Mouse (Mus musculus) G1E (cell line): ENCODE results near the gene Shpk. TPM values are rescaled to one million over a fixed set of nuclear protein-coding genes. Genes with fewer than 3 reads are reported as not detected.

Source experiments
- ATAC-seq: 2 replicates; pipeline ENCODE4 v1.8.0; 2016; ENCODE audit warnings: mild to moderate bottlenecking; ENCODE audit not compliant: insufficient number of reproducible peaks, poor library complexity, low FRiP score, severe bottlenecking; ENCODE audit errors: extremely low read depth
- DNase-seq: peaks from one replicate; pipeline ENCODE4 v3.0.0; 2012; ENCODE audit warnings: low spot score
- H3K27me3 ChIP-seq: 2 replicates; pipeline ENCODE4 v1.6.1; 2012; ENCODE audit warnings: mild to moderate bottlenecking, low read length, inconsistent platforms; ENCODE audit not compliant: insufficient read depth
- H3K36me3 ChIP-seq: replicated peaks from 2 replicates; pipeline ENCODE3; 2012; ENCODE audit warnings: mild to moderate bottlenecking, inconsistent platforms
- H3K4me1 ChIP-seq: 2 replicates; pipeline ENCODE4 v1.6.1; 2012; ENCODE audit warnings: low read depth, low read length, inconsistent platforms, mixed read lengths; ENCODE audit not compliant: insufficient read depth
- H3K4me3 ChIP-seq: 2 replicates; pipeline ENCODE4 v1.5.1; 2012; ENCODE audit warnings: low read depth, mild to moderate bottlenecking, inconsistent platforms, low read length, moderate library complexity, mixed read lengths
- H3K9me3 ChIP-seq: replicated peaks from 2 replicates; pipeline ENCODE4 v1.6.1; 2012; ENCODE audit warnings: inconsistent platforms
- CTCF ChIP-seq: IDR thresholded peaks from 2 replicates; pipeline ENCODE4 v1.5.1; 2012; ENCODE audit warnings: low read depth, low read length, inconsistent platforms, mixed read lengths
- GATA1 ChIP-seq: IDR thresholded peaks from 2 replicates; pipeline ENCODE4 v1.6.1; 2012; ENCODE audit warnings: borderline replicate concordance, low read length, inconsistent platforms, mixed read lengths
- GATA2 ChIP-seq: IDR thresholded peaks from 2 replicates; pipeline ENCODE4 v1.6.1; 2012; ENCODE audit warnings: low read depth, low read length, inconsistent platforms, borderline replicate concordance
- POLR2AphosphoS5 ChIP-seq: IDR thresholded peaks from 2 replicates; pipeline ENCODE4 v1.6.1; 2012; ENCODE audit warnings: low read depth, low read length, inconsistent platforms; ENCODE audit not compliant: insufficient replicate concordance
- TAL1 ChIP-seq: conservative IDR thresholded peaks from 2 replicates; pipeline ENCODE4 v1.6.1; 2012; ENCODE audit warnings: low read depth, low read length, inconsistent platforms, mixed read lengths
- polyA plus RNA-seq: library from polyadenylated mRNA; stranded (reverse); fragments of >175 nt; gene quantifications from 2 replicates; pipeline ENCODE4 v1.2.3, GENCODE M21; 2012
- total RNA-seq, 2 experiments: library from RNA; stranded (forward) in 1 of 2; stranded (reverse) in 1 of 2; fragments of 200-1000 nt in 1 of 2; fragments of >200 nt in 1 of 2; fragmentation: Nextera tagmentation in 1 of 2; gene quantifications; 2 replicates each; pipeline ENCODE4 v1.2.3; 2014 to 2017

Gene Shpk
- total and polyA plus RNA-seq, 3 experiments, result 0.83 to 2.8 (median 2.1) TPM

DNA sequence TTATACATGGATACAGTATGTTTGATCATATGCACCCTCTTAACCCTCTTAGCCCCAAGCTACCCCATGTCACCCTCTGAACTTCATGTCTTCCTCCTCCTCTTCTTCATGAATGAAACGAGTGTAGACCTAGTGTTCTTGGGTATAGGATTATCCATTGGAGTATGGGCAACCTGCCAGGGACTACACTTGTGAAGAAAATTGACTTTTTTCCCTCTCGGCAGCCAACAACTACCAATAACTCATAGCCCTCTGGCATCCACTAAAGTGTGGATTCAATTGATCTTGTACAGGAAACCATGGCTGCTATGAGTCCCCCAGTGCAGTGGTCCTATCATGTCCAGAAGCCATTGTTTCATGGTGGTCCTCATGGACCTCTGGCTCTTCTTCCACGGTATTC, 37.5 kb downstream of the Shpk start:
- H3K9me3 ChIP-seq, result no peaks in the 10 kb centered on the region
- DNase-seq (no peak), ATAC-seq (no peak)
- no peaks in the 10 kb centered on the region for H3K36me3 ChIP-seq
- H3K4me3 ChIP-seq, result no peak overlapping the region
- H3K27me3 ChIP-seq, result peaks cover 21% of the 10 kb centered on the region
- TF ChIP-seq TAL1 (no peak), GATA2 (no peak), GATA1 (no peak), POLR2AphosphoS5 (no peak), CTCF (no peak)
- H3K4me1 ChIP-seq, result no peaks in the 10 kb centered on the region

- no peaks in the 10 kb centered on the region for H3K4me1 ChIP-seq
- no peak for ATAC-seq
- no peaks in the 10 kb centered on the region for H3K36me3 ChIP-seq
- peaks cover 16% of the 10 kb centered on the region for H3K27me3 ChIP-seq
- no peak for DNase-seq
- no peak for TF ChIP-seq GATA2
- no peak for TF ChIP-seq GATA1
- no peak for TF ChIP-seq CTCF
- TF ChIP-seq POLR2AphosphoS5, result no peak
- TF ChIP-seq TAL1, result no peak
- H3K9me3 ChIP-seq, result no peaks in the 10 kb centered on the region
- no peak overlapping the region for H3K4me3 ChIP-seq
Observed at GRCm38 (mm10) chr11:73242199-73242598, 42.9 kb downstream of the Shpk start.

- no peaks in the 10 kb centered on the region for H3K9me3 ChIP-seq
- ATAC-seq (no peak), DNase-seq (no peak)
- H3K4me1 ChIP-seq, result no peaks in the 10 kb centered on the region
- TF ChIP-seq TAL1 (no peak), GATA1 (no peak), POLR2AphosphoS5 (no peak), CTCF (no peak), GATA2 (no peak)
- no peaks in the 10 kb centered on the region for H3K36me3 ChIP-seq
- H3K4me3 ChIP-seq, result no peak overlapping the region
- H3K27me3 ChIP-seq, result peaks cover 16% of the 10 kb centered on the region
Observed at GRCm38 (mm10) chr11:73242777-73243176, 43.5 kb downstream of the Shpk start.

DNA sequence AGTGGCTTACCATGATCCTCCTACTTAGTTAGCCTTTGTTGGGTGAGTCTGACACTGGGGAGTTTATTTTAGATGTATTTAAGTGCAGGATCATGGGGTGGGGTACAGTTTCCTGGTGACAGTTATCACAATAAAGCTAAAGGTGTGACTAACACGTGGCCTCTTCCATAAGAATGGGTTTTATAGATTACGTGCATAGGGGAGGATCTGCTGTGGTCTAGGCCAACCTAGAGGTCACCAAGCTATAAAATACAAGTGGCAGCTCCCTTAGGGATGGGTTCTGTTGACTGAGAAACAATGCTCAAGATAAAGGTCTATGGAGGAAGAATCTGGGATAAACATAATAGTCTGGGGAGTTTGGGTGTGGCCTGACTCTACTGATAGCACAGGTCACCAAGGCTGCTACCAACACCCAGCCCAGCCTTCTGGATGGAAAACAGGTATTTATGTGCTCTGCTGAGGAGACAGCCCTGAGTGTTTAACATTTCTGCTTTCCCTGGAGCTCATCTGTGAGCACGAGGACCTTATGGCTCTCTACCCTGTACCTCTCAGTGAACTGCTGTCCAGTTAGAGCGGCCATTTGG, 58.2 kb downstream of the Shpk start:
- DNase-seq (no peak), ATAC-seq (no peak)
- Histone ChIP-seq H3K4me3 (no peak overlapping the region), H3K9me3 (no peaks in the 10 kb centered on the region), H3K27me3 (peaks cover 20% of the 10 kb centered on the region), H3K4me1 (no peaks in the 10 kb centered on the region), H3K36me3 (no peaks in the 10 kb centered on the region)
- TF ChIP-seq GATA1 (no peak), POLR2AphosphoS5 (no peak), GATA2 (no peak), CTCF (no peak), TAL1 (no peak)

GRCm38 (mm10) chr11:73258664-73259063, 59.4 kb downstream of the Shpk start:
- Histone ChIP-seq H3K4me1 (no peaks in the 10 kb centered on the region), H3K4me3 (no peak overlapping the region), H3K9me3 (no peaks in the 10 kb centered on the region), H3K27me3 (peaks cover 18% of the 10 kb centered on the region), H3K36me3 (no peaks in the 10 kb centered on the region)
- TF ChIP-seq GATA1 (no peak), POLR2AphosphoS5 (no peak), GATA2 (no peak), TAL1 (no peak), CTCF (no peak)
- DNase-seq (no peak), ATAC-seq (no peak)

GRCm38 (mm10) chr11:73260457-73260856, 61.2 kb downstream of the Shpk start:
- Histone ChIP-seq H3K4me3 (no peak overlapping the region), H3K4me1 (no peaks in the 10 kb centered on the region), H3K36me3 (no peaks in the 10 kb centered on the region), H3K9me3 (no peaks in the 10 kb centered on the region), H3K27me3 (peaks cover 18% of the 10 kb centered on the region)
- no peak for TF ChIP-seq GATA2
- no peak for TF ChIP-seq GATA1
- no peak for TF ChIP-seq CTCF
- no peak for TF ChIP-seq POLR2AphosphoS5
- TF ChIP-seq TAL1, result no peak
- no peak for ATAC-seq
- no peak for DNase-seq
